Mouse (Mus musculus) embryonic stem cell, embryonic (primary cell): Measurements from ENCODE around the gene A730071L15Rik.

Experiments used
- CTCF ChIA-PET, 4 experiments: fragments of 300-600 bp in 2 of 4; fragments of 350-600 bp in 2 of 4; sonication (Branson Sonifier 250); formaldehyde crosslinking; loops; one replicate each; lab custom pipeline; 2022; ENCODE audit warnings: inconsistent platforms in 2 of 4; lab: Charles Lee
- POLR2A ChIA-PET, 4 experiments: fragments of 300-600 bp in 2 of 4; fragments of 350-600 bp in 2 of 4; sonication (Branson Sonifier 250); formaldehyde crosslinking; loops; one replicate each; lab custom pipeline; 2022; ENCODE audit warnings: antibody characterized with exemption in 4 of 4, inconsistent platforms in 1 of 4; lab: Charles Lee

The A730071L15Rik gene

GRCm38 (mm10) chr11:6216834-6217233, 17.0 kb downstream of the A730071L15Rik start:
- CTCF ChIA-PET: interaction anchor here in 2 of 4 experiments (0.6 to 1.0 kb wide), 3 partner anchors 30 to 226 kb away, joined by 3 to 8 read pairs (median 4); no protein-coding TSS in a partner anchor
- POLR2A ChIA-PET: interaction anchor here in 1 of 4 experiments (0.8 to 1.3 kb wide), 2 partner anchors 16 to 51 kb away, joined by 3 to 4 read pairs; partner anchors contain the start of genes Ddx56 and Nudcd3

GRCm38 (mm10) chr11:6218189-6218896, 18.5 kb downstream of the A730071L15Rik start:
- CTCF ChIA-PET: no interaction called here
- POLR2A ChIA-PET: interaction anchor here in 1 of 4 experiments (1.1 kb wide), 1 partner anchor 43 kb away, joined by 3 read pairs; no protein-coding TSS in a partner anchor

- CTCF ChIA-PET: no interaction called here
- POLR2A ChIA-PET: interaction anchor here in 2 of 4 experiments (0.6 to 0.7 kb wide), 2 partner anchors 171 to 216 kb away, joined by 4 to 5 read pairs; no protein-coding TSS in a partner anchor
Measured at GRCm38 (mm10) chr11:6219967-6220366, 20.1 kb downstream of the A730071L15Rik start.

- ChIA-PET CTCF (interaction anchor here in 1 of 4 experiments (0.7 kb wide), 2 partner anchors 180 to 184 kb away, joined by 5 to 7 read pairs; no protein-coding TSS in a partner anchor), POLR2A (interaction anchor here in 1 of 4 experiments (0.7 to 2.2 kb wide), 2 partner anchors 40 to 514 kb away, joined by 5 to 6 read pairs; no protein-coding TSS in a partner anchor)
Measured at GRCm38 (mm10) chr11:6222187-6222586, 22.4 kb downstream of the A730071L15Rik start.

- CTCF ChIA-PET: interaction anchor here in 3 of 4 experiments (0.5 to 2.3 kb wide), 9 partner anchors 9 to 197 kb away, joined by 3 to 11 read pairs (median 4); partner anchors contain the start of gene Tmed4 (in 1 of the 3)
- POLR2A ChIA-PET: interaction anchor here in 2 of 4 experiments (0.6 to 2.2 kb wide), 6 partner anchors 20 to 354 kb away, joined by 3 to 6 read pairs (median 3); partner anchors contain the start of gene Nudcd3 (in 1 of the 2)
Measured at GRCm38 (mm10) chr11:6224541-6225229, 24.9 kb downstream of the A730071L15Rik start.

- ChIA-PET CTCF (interaction anchor here in 1 of 4 experiments (0.5 kb wide), 1 partner anchor 13 kb away, joined by 3 read pairs; no protein-coding TSS in a partner anchor), POLR2A (no interaction called here)
Measured at GRCm38 (mm10) chr11:6230012-6230411, 30.2 kb downstream of the A730071L15Rik start, which contains the start of gene Npc1l1. Npc1l1 (minus strand) TSS chr11:6230143.

GRCm38 (mm10) chr11:6233025-6233424, 33.2 kb downstream of the A730071L15Rik start:
- CTCF ChIA-PET: interaction anchor here in 2 of 4 experiments (0.9 to 1.1 kb wide), 2 partner anchors 9 to 29 kb away, joined by 3 to 4 read pairs; no protein-coding TSS in a partner anchor
- POLR2A ChIA-PET: interaction anchor here in 3 of 4 experiments (0.6 to 1.4 kb wide), 3 partner anchors 10 to 42 kb away, joined by 3 read pairs; partner anchors contain the start of gene Tmed4 (in 1 of the 3)

- POLR2A ChIA-PET: interaction anchor here in 2 of 4 experiments (1.5 kb wide), 2 partner anchors 10 to 23 kb away, joined by 4 to 6 read pairs; partner anchors contain the start of gene Ddx56 (in 1 of the 2)
Measured at GRCm38 (mm10) chr11:6244707-6245106, 44.9 kb downstream of the A730071L15Rik start.

More at GRCm38 (mm10) chr11:6244707-6245106, 44.9 kb downstream of the A730071L15Rik start:
- CTCF ChIA-PET: interaction anchor here in 3 of 4 experiments (1.2 to 1.5 kb wide), 3 partner anchors 17 to 30 kb away, joined by 3 to 5 read pairs (median 3); partner anchors contain the start of gene Tmed4 (in 1 of the 3)
